Mouse (Mus musculus): ENCODE measurements around the gene Emc6.

GRCm38 (mm10) chr11:73205194-73205593 is 28.4 kb upstream of the Emc6 start:
- TF ChIP-seq CTCF (IDR thresholded peaks at IDR 0.05; ENCODE audit: low read depth), result no peak
- TF ChIP-seq EP300 (IDR thresholded peaks at IDR 0.05; ENCODE audit: low read depth), result no peak
